Mouse (Mus musculus) lung, adult 18-20 months (tissue): ENCODE measurements around the gene S100a6.

Source experiments
- DNase-seq, 2 experiments: peaks; one replicate each; pipeline ENCODE4 v3.0.0; 2022; ENCODE audit warnings: mixed read lengths in 2 of 2

Gene S100a6

GRCm38 (mm10) chr3:90601486-90602110, 11.1 kb upstream of the S100a6 start, which contains the start of gene Gm42674:
Gene Gm42674 (plus strand): TSS chr3:90601904.
- no peak for DNase-seq

GRCm38 (mm10) chr3:90603623-90604022, 9.1 kb upstream of the S100a6 start, which contains the start of gene S100a4:
Gene S100a4 (plus strand): TSS chr3:90603771.
- no peak for DNase-seq

DNA sequence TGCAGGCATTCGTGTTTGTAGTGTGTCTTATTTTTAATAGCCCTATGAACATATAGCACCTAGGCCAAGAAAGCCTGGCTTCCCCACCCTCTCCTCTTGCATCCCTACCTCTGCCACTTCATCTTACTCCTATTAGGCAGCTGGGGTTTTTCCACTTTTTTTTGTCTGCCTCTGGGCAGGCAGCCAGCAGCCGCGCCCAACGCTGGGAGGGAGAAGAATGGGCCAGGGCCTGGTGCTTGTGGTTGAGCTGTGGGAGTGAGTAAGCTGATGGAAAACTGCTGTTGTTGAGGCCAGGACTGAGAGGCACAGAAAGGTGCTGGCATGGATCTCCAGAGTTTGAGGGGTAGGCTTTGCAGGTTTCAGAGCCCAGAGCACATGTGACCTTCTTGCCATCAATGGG, 8.3 kb upstream of the S100a6 start:
- peak; percentile 90 to 91 for DNase-seq

GRCm38 (mm10) chr3:90605049-90605448, 7.6 kb upstream of the S100a6 start:
- no peak for DNase-seq

GRCm38 (mm10) chr3:90605736-90606135, 6.9 kb upstream of the S100a6 start:
- DNase-seq: no peak

DNA sequence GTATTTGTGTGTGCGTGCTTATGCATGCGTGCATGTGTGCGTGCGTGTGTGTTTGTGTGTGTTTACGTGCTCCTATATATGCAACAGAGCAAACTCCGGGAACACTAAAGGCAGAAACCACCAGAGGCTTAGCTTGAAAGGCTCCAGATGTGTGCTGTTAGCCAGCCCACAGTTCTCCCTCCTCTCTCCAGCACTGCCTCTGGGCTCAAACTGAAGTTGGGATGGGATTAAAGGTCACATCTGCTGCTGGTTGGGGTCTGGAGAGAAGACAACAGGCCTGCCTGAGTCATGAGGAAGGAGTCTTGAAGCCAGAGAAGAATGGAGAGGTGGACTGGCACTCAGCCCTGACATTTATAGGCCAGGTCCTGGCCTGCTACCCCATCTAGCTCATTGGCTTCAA, 6.5 kb upstream of the S100a6 start:
- no peak for DNase-seq

GRCm38 (mm10) chr3:90607361-90607760, 5.3 kb upstream of the S100a6 start:
- DNase-seq: no peak

- no peak for DNase-seq
Observed at GRCm38 (mm10) chr3:90608223-90608622, 4.5 kb upstream of the S100a6 start, which contains the start of gene S100a5. Gene S100a5 (plus strand): TSS chr3:90608523.

GRCm38 (mm10) chr3:90609102-90609501, 3.6 kb upstream of the S100a6 start:
- DNase-seq: no peak

DNA sequence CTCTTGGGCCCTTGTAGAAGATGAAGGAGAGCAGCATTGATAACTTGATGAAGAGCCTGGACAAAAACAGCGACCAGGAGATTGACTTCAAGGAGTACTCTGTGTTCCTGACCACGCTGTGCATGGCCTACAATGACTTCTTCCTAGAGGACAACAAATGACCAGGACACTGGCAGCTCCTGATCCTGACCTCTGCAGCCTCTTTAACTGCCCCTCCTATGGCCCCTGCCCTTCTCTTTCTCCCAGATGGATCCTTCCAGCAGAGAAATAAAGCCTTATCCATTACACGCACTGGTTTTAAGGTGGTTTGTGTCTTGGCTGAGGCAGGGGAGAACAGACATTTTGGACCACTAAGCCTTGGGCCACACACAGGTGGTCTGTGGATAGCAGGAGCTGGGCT, 1.2 kb upstream of the S100a6 start:
- no peak for DNase-seq

GRCm38 (mm10) chr3:90612061-90612460, 621 bp upstream of the S100a6 start:
- no peak for DNase-seq

- no peak for DNase-seq
Observed at GRCm38 (mm10) chr3:90613461-90614147, 922 bp downstream of the S100a6 start.

DNA sequence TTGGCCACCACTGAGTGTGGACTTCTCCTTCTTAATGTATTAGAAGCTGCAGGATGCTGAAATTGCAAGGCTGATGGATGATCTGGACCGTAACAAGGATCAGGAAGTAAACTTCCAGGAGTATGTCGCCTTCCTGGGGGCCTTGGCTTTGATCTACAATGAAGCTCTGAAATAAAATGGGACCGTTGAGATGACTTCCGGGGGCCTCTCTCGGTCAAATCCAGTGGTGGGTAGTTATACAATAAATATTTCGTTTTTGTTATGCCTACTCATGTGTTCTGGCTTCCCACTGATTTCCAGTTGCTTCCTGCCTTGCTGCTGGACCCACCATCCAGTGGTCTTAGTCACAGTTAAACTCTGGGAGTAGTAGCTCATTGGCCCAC, 1.5 kb downstream of the S100a6 start:
- DNase-seq: no peak

DNA sequence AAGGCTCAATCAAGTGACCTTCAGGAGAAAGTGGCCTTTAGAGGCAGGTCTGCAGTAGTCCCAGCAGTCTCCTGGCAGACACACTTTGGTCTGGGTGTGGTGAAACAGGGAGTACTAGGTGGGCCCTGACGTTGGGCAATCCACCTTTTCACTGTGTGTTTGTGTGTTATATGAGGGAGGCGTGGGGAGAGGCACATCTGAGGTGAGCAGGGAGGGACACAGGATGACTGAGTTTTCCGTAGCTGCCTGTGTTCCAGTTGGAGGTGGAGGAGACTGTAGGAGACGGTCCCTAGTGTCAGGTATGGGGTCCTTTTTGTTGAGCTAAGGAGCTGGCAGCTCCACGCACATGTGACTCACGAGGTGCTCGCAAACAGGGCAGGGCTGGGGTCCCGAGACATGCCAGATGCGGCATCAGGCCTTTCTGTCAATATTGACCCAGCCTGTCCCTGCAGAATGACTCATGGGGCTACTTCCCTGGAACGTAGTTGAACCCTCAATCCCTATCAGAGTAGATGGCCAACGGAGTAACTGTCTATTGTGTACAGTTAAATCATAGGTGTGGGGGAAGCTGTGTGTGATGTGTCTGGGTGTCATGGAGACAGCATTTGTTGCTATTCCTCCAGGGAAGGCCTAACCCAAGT, 2.0 kb downstream of the S100a6 start:
- peak in 1 of 2 experiments; percentile 71 for DNase-seq

- DNase-seq: peak; percentile 85 to 90
Observed at GRCm38 (mm10) chr3:90615415-90615814, 2.7 kb downstream of the S100a6 start.

- no peak for DNase-seq
Observed at GRCm38 (mm10) chr3:90615911-90616310, 3.2 kb downstream of the S100a6 start.

GRCm38 (mm10) chr3:90617586-90617985, 4.9 kb downstream of the S100a6 start:
- DNase-seq: no peak

DNA sequence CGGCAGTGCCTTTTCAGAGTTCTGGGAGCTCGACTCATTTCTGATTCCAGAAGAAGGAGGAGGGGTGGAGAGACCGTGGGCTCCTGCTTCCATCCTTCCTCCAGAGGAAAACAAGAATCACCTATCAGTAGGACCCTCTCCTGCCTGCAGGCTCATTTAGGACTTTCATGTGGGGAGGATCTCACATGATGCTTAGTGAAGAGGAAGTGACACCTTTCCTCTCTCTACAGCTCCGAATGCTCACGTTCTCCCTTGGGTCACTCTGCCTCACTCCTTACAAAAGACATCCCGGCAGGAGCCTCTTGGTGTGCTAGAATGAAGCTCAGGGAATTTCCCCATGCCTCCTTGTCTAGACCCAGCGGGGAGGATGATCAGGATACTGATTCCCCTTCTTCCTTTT, 8.9 kb downstream of the S100a6 start:
- no peak for DNase-seq

DNA sequence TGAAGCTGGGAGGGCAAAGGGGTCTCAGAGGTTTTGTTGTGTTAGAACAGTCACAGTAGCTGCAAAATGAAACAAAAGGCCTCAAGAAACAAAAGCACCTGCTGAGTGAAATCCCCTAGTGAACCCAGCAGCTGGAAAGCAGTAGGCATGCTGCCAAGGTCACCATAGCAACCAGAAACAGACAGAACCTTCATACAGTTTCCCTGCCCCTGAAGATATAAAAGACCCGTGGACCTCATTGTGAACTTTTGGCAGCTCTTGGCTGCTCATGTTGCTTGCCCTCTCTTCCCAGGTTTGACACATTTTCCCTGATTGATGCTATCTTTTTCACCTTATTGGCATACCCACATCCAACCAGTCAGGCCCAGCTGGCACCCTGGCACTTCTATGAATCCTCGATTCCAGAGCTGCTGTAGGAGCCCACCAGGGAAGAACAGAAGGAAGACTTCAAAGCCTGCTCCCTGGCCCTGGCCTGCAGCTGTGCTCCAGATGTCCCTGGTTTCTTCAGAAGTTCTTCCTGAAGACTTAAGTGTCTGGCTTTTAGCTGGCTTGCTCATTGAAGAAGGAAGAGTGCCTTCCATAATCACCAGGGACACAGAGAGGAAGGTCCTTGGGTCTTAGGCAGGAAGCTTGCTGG, 10.9 kb downstream of the S100a6 start:
- peak; percentile 72 to 82 for DNase-seq

DNA sequence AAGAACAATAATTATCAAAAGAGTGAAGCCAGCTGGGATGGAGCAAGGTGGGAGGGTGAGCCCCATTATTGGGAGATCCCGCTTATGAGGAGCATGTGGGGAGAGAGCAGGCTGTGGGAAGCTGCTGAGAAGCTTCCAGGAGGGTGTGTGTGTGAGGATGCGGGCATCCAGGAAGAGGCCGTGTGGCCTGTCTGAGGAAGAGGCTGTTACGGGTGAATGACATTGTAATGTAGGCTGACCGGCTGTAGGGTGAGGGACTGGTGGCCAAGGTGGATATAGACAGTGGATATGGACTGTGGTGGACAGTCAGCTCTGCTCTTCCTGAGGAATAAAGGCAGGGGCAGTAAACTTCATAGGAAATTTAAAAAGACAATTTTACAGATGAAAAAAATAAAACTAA, 12.8 kb downstream of the S100a6 start:
- DNase-seq: no peak

- no peak for DNase-seq
Observed at GRCm38 (mm10) chr3:90626266-90627021, 13.8 kb downstream of the S100a6 start.

GRCm38 (mm10) chr3:90627366-90627765, 14.7 kb downstream of the S100a6 start:
- no peak for DNase-seq

DNA sequence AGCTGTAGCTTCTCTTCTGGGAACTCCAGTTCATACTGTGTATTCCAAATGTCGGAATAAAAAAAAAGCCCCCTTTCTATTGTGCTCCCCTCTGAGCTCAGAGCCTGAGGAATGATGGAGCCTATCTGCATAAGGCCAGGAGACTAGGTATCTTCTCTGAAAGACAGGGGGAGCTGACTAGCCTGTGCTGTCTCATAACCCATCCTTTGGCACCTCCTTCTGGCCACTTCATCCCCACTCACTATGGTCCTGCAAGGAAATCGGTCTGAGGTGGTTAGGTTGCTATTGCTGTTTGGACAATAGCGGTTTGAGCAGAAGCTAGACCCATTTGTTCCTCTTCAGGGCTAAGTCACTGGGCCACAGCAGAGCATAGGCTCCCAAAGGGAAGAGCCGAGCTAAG, 15.1 kb downstream of the S100a6 start:
- peak in 1 of 2 experiments; percentile 49 for DNase-seq
